Mouse (Mus musculus): ENCODE results near the gene Gm3371. TPM values are rescaled to one million over a fixed set of nuclear protein-coding genes. Genes with fewer than 3 reads are reported as not detected.

Gene Gm3371
- total RNA-seq (2023) = not detected

GRCm38 (mm10) chr14:44410588-44410987 is at the start of gene Gm3371:
Gene Gm3371 (minus strand): TSS chr14:44410688.

GRCm38 (mm10) chr14:44433335-44433734 is 22.8 kb upstream of the Gm3371 start, which contains the start of gene Gm8232:
Gene Gm8232 (plus strand): TSS chr14:44433635.

GRCm38 (mm10) chr14:44365057-44365456 is 45.4 kb downstream of the Gm3371 start, which contains the start of gene Gm8229:
Gene Gm8229 (plus strand): TSS chr14:44365357.

Other genes starting within 250 kb of the Gm3371 start
- gene Gm8212, start 213.0 kb downstream of the Gm3371 start, total RNA-seq (2023) = not detected
- gene 4930503E14Rik, start 197.4 kb downstream of the Gm3371 start, total RNA-seq (2023) = not detected
- gene Gm8220, start 125.1 kb downstream of the Gm3371 start, total RNA-seq (2023) = not detected
- gene Gm5930, start 72.1 kb downstream of the Gm3371 start, total RNA-seq (2023) = not detected
- not detected for gene Gm8229, start 45.3 kb downstream of the Gm3371 start, total RNA-seq (2023)
- not detected for gene Gm8232, start 22.9 kb upstream of the Gm3371 start, total RNA-seq (2023)
- gene BC061237, start 81.8 kb upstream of the Gm3371 start, total RNA-seq (2023) = not detected
- not detected for gene Gm17093, start 107.6 kb upstream of the Gm3371 start, total RNA-seq (2023)
- not detected for gene Gm8247, start 172.5 kb upstream of the Gm3371 start, total RNA-seq (2023)
- not detected for gene Gm5624, start 217.2 kb upstream of the Gm3371 start, total RNA-seq (2023)

Data from T-cell, adult 66 days (primary cell).